Mouse (Mus musculus) hindbrain, embryonic 10.5 days (tissue): ENCODE data around the gene Wdr83os. TPM values are rescaled to one million over a fixed set of nuclear protein-coding genes. Genes with fewer than 3 reads are reported as not detected.
"Not testable (repeated sequence)": the region's sequence is repeated elsewhere in the genome, so short reads cannot be mapped to it uniquely, and the experiment has no call there.

Source experiments
- DNase-seq: peaks from one replicate; pipeline ENCODE4 v3.0.0-alpha.2; 2017; ENCODE audit warnings: low spot score
- H3K27ac ChIP-seq: fragments of 300-500 bp; sonication (generic); 2 replicates; pipeline ENCODE4 v1.5.1; 2016; ENCODE audit warnings: mild to moderate bottlenecking, moderate library complexity
- H3K27me3 ChIP-seq: fragments of 300-500 bp; sonication (generic); 2 replicates; pipeline ENCODE4 v1.6.1; 2016; ENCODE audit warnings: mild to moderate bottlenecking; ENCODE audit not compliant: poor library complexity, insufficient read depth, severe bottlenecking
- H3K36me3 ChIP-seq: fragments of 300-500 bp; sonication (generic); 2 replicates; pipeline ENCODE4 v1.6.1; 2016; ENCODE audit warnings: mild to moderate bottlenecking, moderate library complexity
- H3K4me1 ChIP-seq: fragments of 300-500 bp; sonication (generic); replicated peaks from 2 replicates; pipeline ENCODE4 v1.6.1; 2016; ENCODE audit warnings: mild to moderate bottlenecking
- H3K4me3 ChIP-seq: fragments of 300-500 bp; sonication (generic); 2 replicates; pipeline ENCODE4 v1.5.1; 2016; ENCODE audit warnings: mild to moderate bottlenecking, moderate library complexity
- H3K9me3 ChIP-seq: fragments of 300-500 bp; sonication (generic); 2 replicates; pipeline ENCODE4 v1.6.1; 2016; ENCODE audit warnings: mild to moderate bottlenecking, moderate library complexity
- WGBS: fragments of 180-500 bp; shearing (Covaris S2); methylation state at CpG from one replicate; pipeline ENCODE4 v1.1.7; 2016; 5-methylcytosine and 5-hydroxymethylcytosine counted together
- polyA plus RNA-seq: library from polyadenylated mRNA; unstranded; fragments of >200 nt; fragmentation: Nextera tagmentation; extraction: Ambion mirVana; gene quantifications from 2 replicates; pipeline ENCODE4 v1.2.1, GENCODE M21; 2016

Wdr83os gene
- polyA plus RNA-seq, 1 experiment from 2014 or later, result 134 TPM

GRCm38 (mm10) chr8:85096850-85097249 is 16.3 kb downstream of the Wdr83os start:
- WGBS, result 92% methylated on average over 4 of the region's 4 CpGs
- Histone ChIP-seq H3K4me1 (no peaks in the 10 kb centered on the region), H3K36me3 (peaks cover 69% of the 10 kb centered on the region), H3K27me3 (no peaks in the 10 kb centered on the region), H3K27ac (no peak overlapping the region), H3K9me3 (0 out of 2 replicates have a peak, but pooled peaks cover 4% of the 10 kb centered on the region), H3K4me3 (no peak overlapping the region)
- no peak for DNase-seq

DNA sequence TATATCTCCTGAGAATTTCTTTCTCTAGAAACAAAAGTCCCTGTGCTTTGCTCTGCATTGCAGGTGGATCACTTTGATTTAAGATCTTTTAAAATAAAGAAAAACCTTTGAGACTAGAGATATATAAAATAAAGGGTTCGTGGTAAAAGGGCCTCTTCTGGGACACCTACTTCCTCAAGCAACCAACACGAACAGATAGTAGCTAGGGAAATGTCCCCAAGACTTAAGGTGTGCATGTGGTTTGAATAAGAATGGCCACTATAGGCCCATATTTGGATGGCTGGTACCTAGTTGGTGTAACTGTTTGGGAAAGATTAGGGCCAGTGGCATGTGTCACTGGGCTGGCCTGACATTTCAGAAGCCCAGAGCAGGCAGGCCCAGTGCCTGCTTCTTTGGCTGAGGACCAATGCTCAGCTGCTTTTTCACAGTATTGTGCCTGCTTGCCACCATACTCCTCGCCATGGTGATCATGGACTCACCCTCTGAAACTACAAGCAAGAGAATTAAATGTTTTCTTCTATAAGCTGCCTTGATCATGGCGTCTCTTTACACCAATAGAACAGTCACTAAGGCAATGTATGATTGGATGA is 19.6 kb downstream of the Wdr83os start:
- no peak overlapping the region for H3K27ac ChIP-seq
- no peaks in the 10 kb centered on the region for H3K4me1 ChIP-seq
- H3K27me3 ChIP-seq, result no peaks in the 10 kb centered on the region
- DNase-seq, result no peak
- 0 out of 2 replicates have a peak, but pooled peaks cover 5% of the 10 kb centered on the region for H3K9me3 ChIP-seq
- peaks cover 42% of the 10 kb centered on the region for H3K36me3 ChIP-seq
- no peak overlapping the region for H3K4me3 ChIP-seq
- WGBS, result 84% methylated on average over 4 of the region's 4 CpGs

DNA sequence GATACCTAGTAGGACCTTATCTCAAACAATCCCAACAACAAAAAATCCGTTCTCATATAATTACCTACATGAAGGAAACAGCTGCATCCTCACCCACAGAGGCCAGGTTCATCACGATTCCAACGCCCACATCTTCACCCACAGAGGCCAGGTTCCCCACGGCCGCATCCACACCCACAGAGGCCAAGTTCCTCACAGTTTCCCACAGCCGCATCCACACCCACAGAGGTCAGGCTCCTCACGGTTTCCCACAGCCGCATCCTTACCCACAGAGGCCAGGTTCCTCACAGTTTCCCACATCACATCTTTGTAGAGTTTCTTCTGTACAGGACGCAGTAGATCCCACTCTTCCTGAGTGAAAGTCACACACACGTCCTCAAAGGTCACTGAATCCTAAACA is 32.7 kb downstream of the Wdr83os start:
- H3K4me3 ChIP-seq, result no peak overlapping the region
- H3K36me3 ChIP-seq, result peaks cover 25% of the 10 kb centered on the region
- no peaks in the 10 kb centered on the region for H3K4me1 ChIP-seq
- no peak for DNase-seq
- WGBS, result 97% methylated on average over 10 of the region's 10 CpGs
- H3K9me3 ChIP-seq, result peaks cover 5% of the 10 kb centered on the region; the same call in 1 of the 2 replicates
- H3K27ac ChIP-seq, result no peak overlapping the region
- H3K27me3 ChIP-seq, result no peaks in the 10 kb centered on the region

GRCm38 (mm10) chr8:85115501-85115900 is 35.0 kb downstream of the Wdr83os start:
- Histone ChIP-seq H3K4me1 (peaks cover 7% of the 10 kb centered on the region), H3K27ac (no peak overlapping the region), H3K4me3 (no peak overlapping the region), H3K27me3 (no peaks in the 10 kb centered on the region), H3K9me3 (no peaks in the 10 kb centered on the region; the same call in 1 of the 2 replicates), H3K36me3 (peaks cover 11% of the 10 kb centered on the region)
- 74% methylated on average over 4 of the region's 4 CpGs for WGBS
- DNase-seq, result no peak

GRCm38 (mm10) chr8:85116984-85117383 is 36.4 kb downstream of the Wdr83os start:
- Histone ChIP-seq H3K4me1 (peaks cover 7% of the 10 kb centered on the region), H3K27me3 (no peaks in the 10 kb centered on the region), H3K4me3 (no peak overlapping the region), H3K27ac (no peak overlapping the region), H3K36me3 (peaks cover under 1% of the 10 kb centered on the region; the same call in 1 of the 2 replicates), H3K9me3 (no peaks in the 10 kb centered on the region)
- DNase-seq, result no peak
- 92% methylated on average over 7 of the region's 7 CpGs for WGBS

DNA sequence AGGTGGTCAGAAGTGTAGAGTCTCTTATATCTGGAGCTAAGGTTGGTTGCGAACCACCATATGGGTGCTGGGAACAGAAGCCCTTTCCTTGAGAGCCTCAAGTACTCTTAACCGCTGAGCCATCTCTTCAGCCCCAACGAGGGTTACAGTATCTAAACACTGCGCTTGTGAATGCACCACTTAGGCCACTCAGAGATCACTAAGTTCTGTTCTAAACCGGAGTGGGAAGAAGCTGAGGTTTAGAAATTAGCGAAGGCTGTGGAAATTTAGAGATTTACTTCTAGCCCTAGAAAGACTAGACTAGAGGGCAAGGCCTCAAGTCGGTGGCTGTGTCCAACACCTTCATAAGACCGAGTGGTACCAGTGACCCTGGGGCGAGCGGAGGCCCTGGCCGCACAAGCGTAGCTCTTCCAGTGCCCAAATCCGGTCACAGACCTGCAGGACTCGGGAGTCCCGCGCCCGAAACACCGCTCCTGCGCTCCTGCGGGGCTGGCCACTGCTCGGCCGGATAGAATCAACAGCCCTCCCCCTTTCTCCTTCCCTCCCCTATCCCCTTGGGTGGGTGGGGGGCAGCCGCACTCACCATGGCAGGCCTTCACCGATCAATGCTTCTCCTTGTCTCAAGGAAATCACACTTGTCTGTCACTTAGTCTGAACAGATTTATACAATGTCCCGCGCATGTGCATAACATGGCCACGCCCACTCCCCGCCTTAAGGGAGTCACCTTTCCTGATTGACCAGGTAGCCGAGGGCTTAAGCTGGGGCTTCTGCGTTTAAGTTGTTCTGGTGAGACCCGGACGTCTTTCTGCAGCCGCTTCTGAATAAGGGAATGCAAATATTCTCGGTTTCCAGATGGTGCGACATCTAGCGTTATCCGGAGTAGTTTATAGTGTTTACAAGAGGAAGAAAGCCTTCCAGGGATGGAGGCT is 38.8 kb downstream of the Wdr83os start:
- WGBS, result 9% methylated on average over 37 of the region's 37 CpGs
- peak; percentile 83 for DNase-seq
- H3K4me1 ChIP-seq, result peaks cover 7% of the 10 kb centered on the region
- no peaks in the 10 kb centered on the region for H3K9me3 ChIP-seq
- H3K27me3 ChIP-seq, result no peaks in the 10 kb centered on the region
- H3K36me3 ChIP-seq, result no peaks in the 10 kb centered on the region
- H3K27ac ChIP-seq, result peak overlapping the region; percentile 86
- peak overlapping the region; percentile 64 for H3K4me3 ChIP-seq

- H3K4me1 ChIP-seq, H3K27ac ChIP-seq, DNase-seq, H3K9me3 ChIP-seq, H3K36me3 ChIP-seq, H3K27me3 ChIP-seq, H3K4me3 ChIP-seq: not testable (repeated sequence)
- 81% methylated on average over 5 of the region's 5 CpGs for WGBS
Measured at GRCm38 (mm10) chr8:85120251-85120650, 39.7 kb downstream of the Wdr83os start.

GRCm38 (mm10) chr8:85122995-85123394 is 42.5 kb downstream of the Wdr83os start, which contains the start of gene Zfp791:
Gene Zfp791 (minus strand): TSS chr8:85123095.
- Histone ChIP-seq H3K36me3 (no peaks in the 10 kb centered on the region), H3K9me3 (no peaks in the 10 kb centered on the region), H3K4me3 (no peak within 1 kb of the TSS), H3K27me3 (no peaks in the 10 kb centered on the region), H3K27ac (no peak within 1 kb of the TSS), H3K4me1 (peaks cover 7% of the 10 kb centered on the region)
- DNase-seq, result no peak
- 86% methylated on average over 3 of the region's 3 CpGs for WGBS

GRCm38 (mm10) chr8:85123691-85124090 is 43.2 kb downstream of the Wdr83os start:
- Histone ChIP-seq H3K4me1 (peaks cover 7% of the 10 kb centered on the region), H3K27me3 (no peaks in the 10 kb centered on the region), H3K9me3 (no peaks in the 10 kb centered on the region), H3K36me3 (no peaks in the 10 kb centered on the region), H3K4me3 (no peak overlapping the region), H3K27ac (no peak overlapping the region)
- WGBS, result 92% methylated on average over 8 of the region's 8 CpGs
- DNase-seq, result no peak

Other genes with a start within 250 kb of the Wdr83os start
- 43.7 and 45.8 TPM in 2 replicates for gene Gadd45gip1, start 249.2 kb upstream of the Wdr83os start, polyA plus RNA-seq
- gene Rad23a, start 240.1 kb upstream of the Wdr83os start, polyA plus RNA-seq, result 115 TPM in 2 replicates
- gene Calr, start 233.8 kb upstream of the Wdr83os start, polyA plus RNA-seq, result 783 and 812 TPM in 2 replicates
- gene Farsa, start 223.8 kb upstream of the Wdr83os start, polyA plus RNA-seq, result 129 and 134 TPM in 2 replicates
- gene Syce2, start 208.6 kb upstream of the Wdr83os start, polyA plus RNA-seq, result 61.5 and 67.1 TPM in 2 replicates
- 35.5 and 43.4 TPM in 2 replicates for gene Gcdh, start 186.8 kb upstream of the Wdr83os start, polyA plus RNA-seq
- 18.2 and 21.5 TPM in 2 replicates for gene Klf1, start 178.8 kb upstream of the Wdr83os start, polyA plus RNA-seq
- gene Dnase2a, start 172.2 kb upstream of the Wdr83os start, polyA plus RNA-seq, result 5.8 and 6.6 TPM in 2 replicates
- gene Mast1, start 143.4 kb upstream of the Wdr83os start, polyA plus RNA-seq, result 5.0 and 12.7 TPM in 2 replicates
- 0.55 and 0.88 TPM in 2 replicates for gene Rtbdn, start 133.7 kb upstream of the Wdr83os start, polyA plus RNA-seq
- not detected in 2 replicates for gene Gm49661, start 111.3 kb upstream of the Wdr83os start, polyA plus RNA-seq
- gene Prdx2, start 111.2 kb upstream of the Wdr83os start, polyA plus RNA-seq, result 1,241 and 1,456 TPM in 2 replicates
- gene Rnaseh2a, start 111.0 kb upstream of the Wdr83os start, polyA plus RNA-seq, result 137 and 146 TPM in 2 replicates
- gene Junb, start 102.0 kb upstream of the Wdr83os start, polyA plus RNA-seq, result 6.5 and 8.7 TPM in 2 replicates
- gene Hook2, start 90.1 kb upstream of the Wdr83os start, polyA plus RNA-seq, result 14.5 and 16.8 TPM in 2 replicates
- not detected in 2 replicates for gene Best2, start 66.2 kb upstream of the Wdr83os start, polyA plus RNA-seq
- gene Asna1, start 55.5 kb upstream of the Wdr83os start, polyA plus RNA-seq, result 162 and 176 TPM in 2 replicates
- gene Trir, start 53.9 kb upstream of the Wdr83os start, polyA plus RNA-seq, result 149 and 164 TPM in 2 replicates
- gene Tnpo2, start 43.8 kb upstream of the Wdr83os start, polyA plus RNA-seq, result 27.4 and 28.4 TPM in 2 replicates
- gene Fbxw9, start 20.7 kb upstream of the Wdr83os start, polyA plus RNA-seq, result 28.0 and 33.4 TPM in 2 replicates
- gene Gm5741, start 12.8 kb upstream of the Wdr83os start, polyA plus RNA-seq, result 0.86 and 1.0 TPM in 2 replicates
- gene Dhps, start 9.0 kb upstream of the Wdr83os start, polyA plus RNA-seq, result 73.7 and 75.2 TPM in 2 replicates
- gene Wdr83, start 566 bp downstream of the Wdr83os start, polyA plus RNA-seq, result 63.4 TPM in 2 replicates
- gene Man2b1, start 2.5 kb downstream of the Wdr83os start, polyA plus RNA-seq, result 19.8 and 23.1 TPM in 2 replicates
- gene Zfp791, start 42.4 kb downstream of the Wdr83os start, polyA plus RNA-seq, result 0.81 and 1.7 TPM in 2 replicates
- gene Cks1brt, start 71.2 kb downstream of the Wdr83os start, polyA plus RNA-seq, result not detected in 2 replicates
- not detected in 2 replicates for gene Olfr371, start 145.2 kb downstream of the Wdr83os start, polyA plus RNA-seq
- 127 and 145 TPM in 2 replicates for gene Orc6, start 218.9 kb downstream of the Wdr83os start, polyA plus RNA-seq
- gene Vps35, start 219.1 kb downstream of the Wdr83os start, polyA plus RNA-seq, result 147 and 153 TPM in 2 replicates